Mouse (Mus musculus) embryo, embryonic 9.5 days (tissue): ENCODE measurements around the gene Btbd35f19.
"Not testable (repeated sequence)": the region's sequence is repeated elsewhere in the genome, so short reads cannot be mapped to it uniquely, and the experiment has no call there.

ENCODE experiments used
- DNase-seq: peaks from one replicate; pipeline ENCODE4 v3.0.0-alpha.2; 2017; ENCODE audit errors: extremely low spot score

Gene Btbd35f19

DNA sequence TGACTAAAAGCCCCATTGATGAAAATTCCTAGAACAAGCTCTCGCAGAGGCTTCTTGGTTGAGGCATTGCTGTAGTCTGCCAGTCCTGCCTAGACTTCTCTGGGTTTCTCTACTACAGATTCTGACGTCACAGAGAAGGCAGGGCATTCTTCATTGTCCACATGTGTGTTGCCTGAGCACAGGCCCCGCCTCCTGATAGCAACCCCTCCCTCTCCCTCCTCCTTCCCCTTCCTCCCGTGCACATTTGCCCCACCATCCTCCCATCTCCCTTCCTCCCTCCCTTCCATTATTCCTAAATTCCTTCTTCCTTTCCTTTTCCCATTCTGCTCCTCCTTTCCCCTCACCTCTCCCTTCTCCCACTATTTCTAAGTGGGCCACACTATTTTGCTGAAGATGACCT, at the start of gene Btbd35f19:
Gene Btbd35f19, minus strand, starts transcription at position 101 of the 400 bp plus-strand sequence.
- DNase-seq = not testable (repeated sequence)

DNA sequence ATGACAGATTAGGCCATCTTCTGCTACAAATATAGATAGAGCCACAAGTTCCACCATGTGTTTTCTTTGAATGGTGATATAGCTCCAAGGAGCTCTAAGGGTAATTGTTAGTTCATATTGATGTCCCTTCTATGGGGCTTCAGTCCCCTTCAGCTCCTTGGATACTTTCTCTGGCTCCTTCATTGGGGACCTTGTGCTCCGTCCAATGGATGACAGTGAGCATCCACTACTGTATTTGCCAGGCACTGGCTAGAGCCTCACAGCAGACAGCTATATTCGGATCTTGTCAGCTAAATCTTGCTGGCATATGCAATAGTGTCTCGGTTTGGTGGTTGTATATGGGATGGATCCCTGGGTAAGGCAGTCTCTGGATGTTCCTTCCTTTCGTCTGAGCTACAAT, 41.8 kb downstream of the Btbd35f19 start:
- DNase-seq = not testable (repeated sequence)

DNA sequence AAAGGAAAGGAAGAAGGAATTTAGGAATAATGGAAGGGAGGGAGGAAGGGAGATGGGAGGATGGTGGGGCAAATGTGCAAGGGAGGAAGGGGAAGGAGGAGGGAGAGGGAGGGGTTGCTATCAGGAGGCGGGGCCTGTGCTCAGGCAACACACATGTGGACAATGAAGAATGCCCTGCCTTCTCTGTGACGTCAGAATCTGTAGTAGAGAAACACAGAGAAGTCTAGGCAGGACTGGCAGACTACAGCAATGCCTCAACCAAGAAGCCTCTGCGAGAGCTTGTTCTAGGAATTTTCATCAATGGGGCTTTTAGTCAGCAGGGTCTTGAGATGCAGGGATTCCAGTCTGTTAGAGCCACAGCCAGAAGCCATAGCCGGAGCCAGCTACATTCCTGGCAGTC, 47.6 kb downstream of the Btbd35f19 start, which contains the start of gene Btbd35f26:
Gene Btbd35f26, plus strand, starts transcription at position 301 of the 400 bp plus-strand sequence.
- DNase-seq = not testable (repeated sequence)
